Mouse (Mus musculus) adrenal gland, adult 10 weeks (tissue): ENCODE measurements around the gene Wasf3. TPM values are rescaled to one million over a fixed set of nuclear protein-coding genes. Genes with fewer than 3 reads are reported as not detected.

ENCODE experiments used
- polyA plus RNA-seq: library from polyadenylated mRNA; stranded (reverse); fragments of 350-450 nt; fragmentation: Illumina TruSeq; extraction: RNeasy Lipid Tissue Mini Kit (QIAGEN cat#74804); gene quantifications from one replicate; pipeline ENCODE4 v1.2.3, GENCODE M21; 2014; ENCODE audit warnings: low read depth, low replicate concordance

Wasf3 gene
- 70.2 TPM for polyA plus RNA-seq

DNA sequence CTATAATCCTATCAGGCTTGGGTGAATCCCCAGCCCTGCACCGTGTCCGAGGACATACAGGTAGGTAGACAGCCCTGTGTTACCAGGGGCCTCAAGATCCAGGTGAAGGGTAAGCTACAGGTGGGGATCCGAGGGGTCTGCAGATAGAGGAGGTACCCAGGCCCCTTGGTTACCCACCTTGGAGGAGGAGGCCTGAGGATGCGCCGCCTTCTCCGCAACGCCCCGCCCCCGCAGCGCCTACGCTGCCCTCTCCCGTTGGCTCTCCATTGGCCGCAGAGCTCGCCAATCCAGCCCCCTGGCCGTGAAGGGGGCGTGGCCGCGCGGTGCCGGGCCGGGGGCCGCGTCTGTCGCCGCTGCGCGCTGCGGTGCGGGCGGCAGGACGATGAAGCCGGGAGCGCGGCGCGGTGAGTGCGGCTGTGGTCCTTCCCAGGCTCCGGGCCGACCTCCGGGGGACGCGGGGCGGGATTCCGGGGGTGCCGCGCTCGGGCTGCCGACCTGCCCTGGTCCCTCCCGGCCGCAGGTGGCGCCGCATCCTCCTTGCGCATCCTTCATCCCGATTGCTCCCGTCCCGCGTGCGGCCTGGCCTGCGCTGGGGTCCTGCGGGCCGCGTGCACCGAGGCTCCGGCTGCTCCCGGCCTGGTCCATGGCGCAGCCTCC, at the start of gene Wasf3:
Gene Wasf3, plus strand, starts transcription at position 51 of the 657 bp plus-strand sequence.

DNA sequence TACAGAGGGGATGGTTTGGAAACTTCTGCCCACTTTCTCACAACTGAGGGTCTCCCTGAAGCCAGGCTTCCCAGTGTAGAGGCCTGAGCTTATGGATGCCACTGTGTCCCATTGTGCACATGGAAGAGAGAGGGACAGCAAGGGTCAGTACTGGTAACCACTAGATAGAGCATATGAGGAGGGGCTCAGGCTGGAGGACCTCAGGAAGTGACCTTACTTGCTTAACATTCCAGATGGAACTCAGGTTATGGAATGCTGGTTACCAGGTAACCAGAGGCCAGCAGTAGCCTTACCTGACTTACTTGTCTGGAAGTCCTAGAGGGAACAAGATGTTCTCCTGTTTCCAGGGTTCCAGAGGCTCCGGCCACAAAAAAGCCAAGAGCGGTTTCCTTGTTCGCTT, 96.9 kb downstream of the Wasf3 start, which contains the start of gene Gm6408:
Gene Gm6408, plus strand, starts transcription at position 301 of the 400 bp plus-strand sequence.

DNA sequence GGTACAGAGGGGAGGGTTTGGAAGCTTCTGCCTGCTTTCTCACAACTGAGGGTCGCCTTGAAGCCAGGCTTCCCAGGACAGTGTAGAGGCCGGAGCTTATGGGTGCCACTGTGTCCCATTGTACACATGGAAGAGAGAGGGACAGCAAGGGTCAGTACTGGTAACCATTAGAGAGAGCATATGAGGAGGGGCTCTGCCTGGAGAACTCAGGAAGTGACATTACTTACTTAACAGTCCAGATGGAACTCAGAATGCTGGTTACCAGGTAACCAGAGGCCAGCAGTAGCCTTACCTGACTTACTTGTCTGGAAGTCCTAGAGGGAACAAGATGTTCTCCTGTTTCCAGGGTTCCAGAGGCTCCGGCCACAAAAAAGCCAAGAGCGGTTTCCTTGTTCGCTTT, 106.3 kb downstream of the Wasf3 start, which contains the start of gene Gm6370:
Gene Gm6370, plus strand, starts transcription at position 301 of the 400 bp plus-strand sequence.

DNA sequence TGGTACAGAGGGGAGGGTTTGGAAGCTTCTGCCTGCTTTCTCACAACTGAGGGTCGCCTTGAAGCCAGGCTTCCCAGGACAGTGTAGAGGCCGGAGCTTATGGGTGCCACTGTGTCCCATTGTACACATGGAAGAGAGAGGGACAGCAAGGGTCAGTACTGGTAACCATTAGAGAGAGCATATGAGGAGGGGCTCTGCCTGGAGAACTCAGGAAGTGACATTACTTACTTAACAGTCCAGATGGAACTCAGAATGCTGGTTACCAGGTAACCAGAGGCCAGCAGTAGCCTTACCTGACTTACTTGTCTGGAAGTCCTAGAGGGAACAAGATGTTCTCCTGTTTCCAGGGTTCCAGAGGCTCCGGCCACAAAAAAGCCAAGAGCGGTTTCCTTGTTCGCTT, 117.3 kb downstream of the Wasf3 start, which contains the start of gene 4930449I24Rik:
Gene 4930449I24Rik, plus strand, starts transcription at position 301 of the 400 bp plus-strand sequence.

DNA sequence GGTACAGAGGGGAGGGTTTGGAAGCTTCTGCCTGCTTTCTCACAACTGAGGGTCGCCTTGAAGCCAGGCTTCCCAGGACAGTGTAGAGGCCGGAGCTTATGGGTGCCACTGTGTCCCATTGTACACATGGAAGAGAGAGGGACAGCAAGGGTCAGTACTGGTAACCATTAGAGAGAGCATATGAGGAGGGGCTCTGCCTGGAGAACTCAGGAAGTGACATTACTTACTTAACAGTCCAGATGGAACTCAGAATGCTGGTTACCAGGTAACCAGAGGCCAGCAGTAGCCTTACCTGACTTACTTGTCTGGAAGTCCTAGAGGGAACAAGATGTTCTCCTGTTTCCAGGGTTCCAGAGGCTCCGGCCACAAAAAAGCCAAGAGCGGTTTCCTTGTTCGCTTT, 129.0 kb downstream of the Wasf3 start, which contains the start of gene Gm3402:
Gene Gm3402, plus strand, starts transcription at position 301 of the 400 bp plus-strand sequence.

Other genes starting within 250 kb of the Wasf3 start
- gene Gm5565, start 224.4 kb upstream of the Wasf3 start, polyA plus RNA-seq = not detected
- not detected for gene Gm6309, start 214.3 kb upstream of the Wasf3 start, polyA plus RNA-seq
- gene 1700001J03Rik, start 199.7 kb upstream of the Wasf3 start, polyA plus RNA-seq = not detected
- gene Rnf6, start 163.4 kb upstream of the Wasf3 start, polyA plus RNA-seq = 89.6 TPM
- 165 TPM for gene Cdk8, start 153.8 kb upstream of the Wasf3 start, polyA plus RNA-seq
- not detected for gene Gm6408, start 97.0 kb downstream of the Wasf3 start, polyA plus RNA-seq
- gene Gm6370, start 106.4 kb downstream of the Wasf3 start, polyA plus RNA-seq = not detected
- gene 4930449I24Rik, start 117.4 kb downstream of the Wasf3 start, polyA plus RNA-seq = not detected
- gene Gm3402, start 129.1 kb downstream of the Wasf3 start, polyA plus RNA-seq = not detected
- gene Gm3404, start 140.8 kb downstream of the Wasf3 start, polyA plus RNA-seq = not detected
- not detected for gene Gm3409, start 152.7 kb downstream of the Wasf3 start, polyA plus RNA-seq
- not detected for gene Gm3415, start 171.2 kb downstream of the Wasf3 start, polyA plus RNA-seq
- gene Gpr12, start 200.3 kb downstream of the Wasf3 start, polyA plus RNA-seq = not detected